Mouse (Mus musculus): ENCODE results near the gene Gm42957. TPM values are rescaled to one million over a fixed set of nuclear protein-coding genes. Genes with fewer than 3 reads are reported as not detected.

Gene Gm42957
- total and polyA plus RNA-seq, 3 experiments = 0.08 to 0.11 TPM; not detected in 1

DNA sequence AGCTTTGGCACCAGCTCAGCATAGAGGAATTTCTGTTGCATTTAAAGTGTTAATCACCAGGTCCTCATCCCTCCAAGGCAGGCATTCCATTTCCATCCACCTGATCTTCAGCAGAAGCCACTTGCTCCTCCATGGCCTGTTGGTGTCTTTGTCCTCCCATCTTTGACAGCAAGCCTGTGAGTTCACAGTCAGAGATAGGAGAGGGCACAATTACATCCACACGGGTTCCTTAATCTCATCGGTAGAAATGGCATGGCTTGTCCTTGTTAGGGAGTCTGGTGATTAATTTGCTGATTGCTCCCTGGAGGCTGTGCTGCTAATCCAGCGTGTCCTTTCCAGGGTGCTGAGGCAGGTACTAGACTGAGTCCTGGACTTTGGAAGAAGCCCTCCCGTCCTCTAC is 38.2 kb downstream of the Gm42957 start:
- Histone ChIP-seq H3K4me3 (replicated peaks in 1 of 3; ENCODE audit: low read depth in 2 of 3, low read length in 2 of 3, poor library complexity in 1 of 3) (no peak overlapping the region), H3K4me1 (ENCODE audit: control insufficient read depth in 1 of 2, insufficient read depth in 2 of 2) (peaks cover 25 to 50% of the 10 kb centered on the region in 2 experiments), H3K36me3 (replicated peaks in 1 of 2; ENCODE audit: control insufficient read depth in 1 of 2, insufficient read depth in 1 of 2, low read length in 1 of 2) (no peaks in the 10 kb centered on the region), H3K9me3 (replicated peaks; ENCODE audit: low read length) (no peaks in the 10 kb centered on the region), H3K4me2 (ENCODE audit: insufficient read depth, low read depth, poor library complexity, severe bottlenecking) (no peak overlapping the region), H3K79me2 (replicated peaks; ENCODE audit: control insufficient read depth, extremely low read depth, insufficient read depth, poor library complexity, severe bottlenecking) (no peaks in the 10 kb centered on the region), H3K27me3 (replicated peaks) (peaks cover 12% of the 10 kb centered on the region), H3K9ac (ENCODE audit: insufficient read depth, low read depth) (no peak overlapping the region), H3K27ac (ENCODE audit: insufficient read depth, low read depth) (peak overlapping the region; percentile 41)
- in situ Hi-C loops (cut with MboI; ENCODE audit: low pct_ligation_motif_present, low pct_unique_long_range_greater_than_20kb, low sequenced_read_pairs) = no loop called here
- dilution Hi-C loops (cut with MboI; ENCODE audit: extremely low pct_ligation_motif_present, extremely low pct_unique_long_range_greater_than_20kb, low sequenced_read_pairs) = no loop called here
- DNase-seq (ENCODE audit: extremely low read depth) = no peak
- TF ChIP-seq SIN3A (IDR thresholded peaks at IDR 0.05; ENCODE audit: low read length) (no peak), IRF4 (IDR thresholded peaks at IDR 0.05; ENCODE audit: low read depth, low read length) (no peak), TBP (conservative IDR thresholded peaks at IDR 0.05; ENCODE audit: low read depth, low read length) (no peak), USF1 (IDR thresholded peaks at IDR 0.05; ENCODE audit: low read depth, low read length) (no peak), KAT2A (IDR thresholded peaks at IDR 0.05; ENCODE audit: insufficient replicate concordance, low read length) (no peak), MAX (IDR thresholded peaks at IDR 0.05; ENCODE audit: low read length) (no peak)

DNA sequence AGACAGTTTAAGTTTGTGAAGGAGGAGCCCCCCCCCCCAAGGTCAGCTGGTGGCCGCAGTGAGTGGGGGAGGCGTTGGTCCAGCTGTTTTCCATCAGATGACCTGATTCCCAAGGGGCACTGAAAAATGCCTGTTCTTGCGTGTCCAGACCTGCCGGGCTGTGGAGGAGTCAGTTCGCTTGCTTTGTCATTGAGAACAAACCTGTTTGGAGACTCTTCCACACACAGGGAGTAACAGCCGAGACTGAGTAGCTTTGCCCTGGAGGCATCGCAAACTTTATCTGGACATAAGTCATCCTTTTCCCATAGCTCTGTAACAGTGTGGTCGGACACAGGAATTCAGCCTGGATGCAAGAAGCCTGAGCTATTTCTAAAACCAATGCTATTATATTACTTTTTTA is 39.2 kb downstream of the Gm42957 start:
- Histone ChIP-seq H3K4me2 (ENCODE audit: insufficient read depth, low read depth, poor library complexity, severe bottlenecking) (peak overlapping the region; percentile 63), H3K4me3 (replicated peaks in 1 of 3; ENCODE audit: low read depth in 2 of 3, low read length in 2 of 3, poor library complexity in 1 of 3) (no peak overlapping the region), H3K36me3 (replicated peaks in 1 of 2; ENCODE audit: control insufficient read depth in 1 of 2, insufficient read depth in 1 of 2, low read length in 1 of 2) (no peaks in the 10 kb centered on the region), H3K4me1 (ENCODE audit: control insufficient read depth in 1 of 2, insufficient read depth in 2 of 2) (peaks cover 30 to 58% of the 10 kb centered on the region in 2 experiments), H3K27ac (ENCODE audit: insufficient read depth, low read depth) (peak overlapping the region; percentile 66), H3K27me3 (replicated peaks) (peaks cover 12% of the 10 kb centered on the region), H3K9me3 (replicated peaks; ENCODE audit: low read length) (no peaks in the 10 kb centered on the region), H3K79me2 (replicated peaks; ENCODE audit: control insufficient read depth, extremely low read depth, insufficient read depth, poor library complexity, severe bottlenecking) (no peaks in the 10 kb centered on the region), H3K9ac (ENCODE audit: insufficient read depth, low read depth) (peak overlapping the region; percentile 37)
- DNase-seq (ENCODE audit: extremely low read depth) = no peak
- in situ Hi-C loops (cut with MboI; ENCODE audit: low pct_ligation_motif_present, low pct_unique_long_range_greater_than_20kb, low sequenced_read_pairs) (no loop called here), dilution Hi-C loops (cut with MboI; ENCODE audit: extremely low pct_ligation_motif_present, extremely low pct_unique_long_range_greater_than_20kb, low sequenced_read_pairs) (no loop called here)
- TF ChIP-seq MAZ (IDR thresholded peaks at IDR 0.05; ENCODE audit: low read depth, low read length) (peak; percentile 93), USF1 (IDR thresholded peaks at IDR 0.05; ENCODE audit: low read depth, low read length) (peak; percentile 69), CHD1 (IDR thresholded peaks at IDR 0.05; ENCODE audit: low read depth, low read length) (peak; percentile 98), BHLHE40 (IDR thresholded peaks at IDR 0.05; ENCODE audit: low read depth, low read length) (peak; percentile 66; the same call in 1 of the 2 replicates), IRF4 (IDR thresholded peaks at IDR 0.05; ENCODE audit: low read depth, low read length) (peak; percentile 80), CHD2 (IDR thresholded peaks at IDR 0.05; ENCODE audit: low read length) (peak; percentile 87), MXI1 (IDR thresholded peaks at IDR 0.05; ENCODE audit: low read depth, low read length) (0 out of 2 replicates have a peak, but pooled peaks have one; percentile 30), KAT2A (IDR thresholded peaks at IDR 0.05; ENCODE audit: insufficient replicate concordance, low read length) (0 out of 2 replicates have a peak, but pooled peaks have one; percentile 74), TCF12 (IDR thresholded peaks at IDR 0.05; ENCODE audit: low read depth, low read length) (peak; percentile 98), RCOR1 (conservative IDR thresholded peaks at IDR 0.05; ENCODE audit: low read depth, low read length) (0 out of 2 replicates have a peak, but pooled peaks have one; percentile 43), MEF2A (IDR thresholded peaks at IDR 0.05; ENCODE audit: borderline replicate concordance, low read depth, low read length) (0 out of 2 replicates have a peak, but pooled peaks have one; percentile 47), GABPA (IDR thresholded peaks at IDR 0.05; ENCODE audit: insufficient replicate concordance, low read depth, low read length) (no peak), MYC (IDR thresholded peaks at IDR 0.05; ENCODE audit: low read depth, low read length) (no peak), USF2 (conservative IDR thresholded peaks at IDR 0.05; ENCODE audit: low read depth, low read length) (0 out of 2 replicates have a peak, but pooled peaks have one; percentile 9), SIN3A (IDR thresholded peaks at IDR 0.05; ENCODE audit: low read length) (peak; percentile 89), ZC3H11A (IDR thresholded peaks at IDR 0.05; ENCODE audit: low read depth, low read length) (no peak), ETS1 (conservative IDR thresholded peaks at IDR 0.05; ENCODE audit: low read depth, low read length) (peak; percentile 96), EP300 (IDR thresholded peaks at IDR 0.05; ENCODE audit: low read length) (peak; percentile 81), SMC3 (IDR thresholded peaks at IDR 0.05; ENCODE audit: low read depth, low read length) (no peak), E2F4 (IDR thresholded peaks at IDR 0.05; ENCODE audit: insufficient replicate concordance, low read depth, low read length) (no peak), POLR2AphosphoS2 (IDR thresholded peaks at IDR 0.05; ENCODE audit: low read depth, low read length) (0 out of 2 replicates have a peak, but pooled peaks have one; percentile 25)
